Mouse (Mus musculus): ENCODE results near the gene Nicn1. TPM values are rescaled to one million over a fixed set of nuclear protein-coding genes. Genes with fewer than 3 reads are reported as not detected.
A peak's percentile ranks its signal among the peaks of the same experiment; 100 is the strongest.

The Nicn1 gene
- polyA plus RNA-seq, 1 experiment from 2014 or later, result 30.1 TPM

DNA sequence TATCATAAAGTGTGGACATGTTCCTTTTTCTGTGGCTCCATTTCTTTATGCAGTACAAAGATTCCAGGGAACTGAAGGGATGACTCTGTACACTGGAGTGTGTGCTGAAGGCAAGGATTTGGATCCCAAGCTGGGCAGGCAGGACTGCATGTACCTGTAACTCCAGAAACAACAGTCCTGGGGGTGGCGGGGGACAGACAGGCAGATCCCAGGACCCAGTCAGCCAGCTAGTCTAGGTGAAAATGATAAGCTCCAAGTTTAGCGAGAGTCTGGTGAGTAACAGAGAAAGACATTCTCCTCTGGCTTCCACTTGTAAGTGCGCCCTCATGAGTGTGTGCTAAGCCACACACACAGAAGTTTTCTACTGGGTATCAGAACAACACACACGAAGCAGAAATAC is 29.7 kb upstream of the Nicn1 start:
- no peaks in the 10 kb centered on the region for H3K9me3 ChIP-seq (replicated peaks; ENCODE audit: low read length)
- H3K9ac ChIP-seq (ENCODE audit: low read depth, low read length), result no peak overlapping the region
- H3K27me3 ChIP-seq (ENCODE audit: insufficient read depth, low read length), result no peaks in the 10 kb centered on the region
- ATAC-seq (replicated peaks; ENCODE audit: low FRiP score, low read depth), result no peak
- no peaks in the 10 kb centered on the region; the same call in 1 of the 2 replicates for H3K36me3 ChIP-seq (ENCODE audit: insufficient read depth, low read length)
- WGBS, result 79% methylated on average over 4 of the region's 4 CpGs
- 0 out of 2 replicates have a peak overlapping the region, but pooled peaks have one; percentile 24 for H3K4me2 ChIP-seq (ENCODE audit: low read length)
- no peak for TF ChIP-seq CTCF (IDR thresholded peaks at IDR 0.05; ENCODE audit: low read depth)
- no peak overlapping the region for H3K27ac ChIP-seq
- H3K4me3 ChIP-seq (replicated peaks; ENCODE audit: low read depth, low read length), result no peak overlapping the region
- no peak for DNase-seq (ENCODE audit: low spot score)
- peaks cover 11% of the 10 kb centered on the region for H3K4me1 ChIP-seq (replicated peaks; ENCODE audit: insufficient read depth, low read length)

DNA sequence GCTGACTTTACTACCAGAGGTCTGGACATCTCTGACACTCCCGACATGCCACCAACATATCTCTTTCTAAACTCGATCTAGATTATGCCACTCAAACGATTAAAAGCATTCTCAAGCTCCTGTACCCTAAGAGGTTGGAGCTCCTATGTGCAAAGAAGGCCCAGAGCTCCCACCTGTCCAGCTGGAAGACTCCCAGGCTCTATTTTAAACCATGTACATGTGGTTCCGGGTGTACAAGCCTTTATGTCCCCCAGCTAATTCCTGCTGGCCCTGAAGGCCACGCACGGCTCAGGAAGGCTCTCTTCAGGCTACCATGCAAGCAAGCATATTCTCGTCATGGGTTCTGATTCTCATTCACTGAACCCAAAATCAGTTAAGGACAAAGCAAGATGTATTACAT is 28.4 kb upstream of the Nicn1 start:
- 43% methylated on average over 7 of the region's 7 CpGs for WGBS
- TF ChIP-seq CTCF (IDR thresholded peaks at IDR 0.05; ENCODE audit: low read depth), result no peak
- H3K9ac ChIP-seq (ENCODE audit: low read depth, low read length), result peak overlapping the region; percentile 95

DNA sequence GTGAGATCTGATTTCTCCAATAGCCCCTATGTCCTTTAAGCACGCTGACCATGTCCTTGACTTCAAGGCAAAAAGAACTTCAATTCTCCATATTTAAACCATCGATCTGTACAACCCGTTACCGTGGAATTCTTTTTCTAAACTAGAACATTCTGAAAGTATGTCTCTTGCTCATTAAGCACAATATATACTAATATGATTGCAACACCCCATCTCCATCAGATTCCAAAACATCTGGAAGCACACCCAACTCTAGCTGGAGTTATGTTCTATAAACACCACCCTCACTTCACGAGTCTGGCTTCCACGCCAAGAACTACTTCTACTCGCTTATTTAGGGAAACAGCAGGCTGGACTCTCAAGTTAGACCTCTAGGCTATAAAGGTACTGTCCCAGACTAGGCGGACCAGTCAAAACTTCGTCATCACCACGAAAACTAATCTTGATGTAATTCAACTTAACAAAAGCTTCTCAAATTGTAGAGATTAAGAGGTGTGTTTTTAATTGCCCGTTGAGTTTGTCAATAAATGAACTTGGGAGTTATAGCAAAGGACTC is 27.7 kb upstream of the Nicn1 start:
- ATAC-seq (replicated peaks; ENCODE audit: low FRiP score, low read depth), result no peak
- Histone ChIP-seq H3K27me3 (ENCODE audit: insufficient read depth, low read length) (no peaks in the 10 kb centered on the region), H3K4me3 (replicated peaks; ENCODE audit: low read depth, low read length) (peak overlapping the region; percentile 98), H3K9me3 (replicated peaks; ENCODE audit: low read length) (no peaks in the 10 kb centered on the region), H3K4me1 (replicated peaks; ENCODE audit: insufficient read depth, low read length) (peaks cover 11% of the 10 kb centered on the region), H3K4me2 (ENCODE audit: low read length) (peak overlapping the region; percentile 80), H3K27ac (peak overlapping the region; percentile 92), H3K9ac (ENCODE audit: low read depth, low read length) (peak overlapping the region; percentile 95), H3K36me3 (ENCODE audit: insufficient read depth, low read length) (no peaks in the 10 kb centered on the region; the same call in 1 of the 2 replicates)
- DNase-seq (ENCODE audit: low spot score), result no peak
- no peak for TF ChIP-seq CTCF (IDR thresholded peaks at IDR 0.05; ENCODE audit: low read depth)
- WGBS, result 27% methylated on average over 11 of the region's 11 CpGs

More for the DNA sequence above, 28.4 kb upstream of the Nicn1 start:
- Histone ChIP-seq H3K4me3 (replicated peaks; ENCODE audit: low read depth, low read length) (peak overlapping the region; percentile 98), H3K27ac (peak overlapping the region; percentile 92), H3K4me1 (replicated peaks; ENCODE audit: insufficient read depth, low read length) (peaks cover 11% of the 10 kb centered on the region), H3K4me2 (ENCODE audit: low read length) (peak overlapping the region; percentile 80), H3K9me3 (replicated peaks; ENCODE audit: low read length) (no peaks in the 10 kb centered on the region), H3K36me3 (ENCODE audit: insufficient read depth, low read length) (no peaks in the 10 kb centered on the region; the same call in 1 of the 2 replicates), H3K27me3 (ENCODE audit: insufficient read depth, low read length) (no peaks in the 10 kb centered on the region)
- DNase-seq (ENCODE audit: low spot score) (no peak), ATAC-seq (replicated peaks; ENCODE audit: low FRiP score, low read depth) (no peak)

DNA sequence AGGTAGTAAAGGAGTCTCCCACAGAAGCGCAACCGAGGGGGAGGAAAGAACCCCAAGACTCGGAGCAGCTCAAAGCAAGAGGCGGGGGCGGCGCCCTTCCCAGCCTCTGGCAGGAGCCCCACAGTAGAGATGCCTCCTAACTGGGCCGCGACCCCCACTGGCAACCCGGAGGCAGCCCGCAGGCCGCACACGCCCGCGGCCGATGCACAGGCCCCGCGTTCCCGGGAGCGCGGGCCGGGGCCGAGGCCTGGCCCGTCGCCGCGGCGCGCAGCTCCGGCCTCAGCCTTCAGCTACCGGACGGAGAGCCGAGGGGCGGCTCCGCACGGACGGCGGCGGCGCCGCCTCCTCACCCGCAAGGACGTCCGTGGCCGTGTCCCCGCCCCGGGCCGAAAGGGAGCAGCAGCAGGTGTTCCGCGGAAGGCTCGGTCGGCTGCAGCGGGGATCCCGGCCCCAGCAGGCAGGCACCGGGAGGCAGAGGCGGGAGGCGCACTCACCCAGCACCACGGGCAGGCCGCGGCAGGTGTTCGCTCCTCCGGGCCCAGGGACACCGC is 27.0 kb upstream of the Nicn1 start:
- Histone ChIP-seq H3K4me1 (replicated peaks; ENCODE audit: insufficient read depth, low read length) (peaks cover 11% of the 10 kb centered on the region), H3K36me3 (ENCODE audit: insufficient read depth, low read length) (no peaks in the 10 kb centered on the region; the same call in 1 of the 2 replicates), H3K4me3 (replicated peaks; ENCODE audit: low read depth, low read length) (peak overlapping the region; percentile 98), H3K4me2 (ENCODE audit: low read length) (peak overlapping the region; percentile 80), H3K27ac (peak overlapping the region; percentile 92), H3K27me3 (ENCODE audit: insufficient read depth, low read length) (no peaks in the 10 kb centered on the region), H3K9me3 (replicated peaks; ENCODE audit: low read length) (no peaks in the 10 kb centered on the region), H3K9ac (ENCODE audit: low read depth, low read length) (peak overlapping the region; percentile 95)
- WGBS, result under 1% methylated on average over 60 of the region's 62 CpGs
- peak; percentile 58 for ATAC-seq (replicated peaks; ENCODE audit: low FRiP score, low read depth)
- TF ChIP-seq CTCF (IDR thresholded peaks at IDR 0.05; ENCODE audit: low read depth), result no peak
- DNase-seq (ENCODE audit: low spot score), result peak; percentile 40

DNA sequence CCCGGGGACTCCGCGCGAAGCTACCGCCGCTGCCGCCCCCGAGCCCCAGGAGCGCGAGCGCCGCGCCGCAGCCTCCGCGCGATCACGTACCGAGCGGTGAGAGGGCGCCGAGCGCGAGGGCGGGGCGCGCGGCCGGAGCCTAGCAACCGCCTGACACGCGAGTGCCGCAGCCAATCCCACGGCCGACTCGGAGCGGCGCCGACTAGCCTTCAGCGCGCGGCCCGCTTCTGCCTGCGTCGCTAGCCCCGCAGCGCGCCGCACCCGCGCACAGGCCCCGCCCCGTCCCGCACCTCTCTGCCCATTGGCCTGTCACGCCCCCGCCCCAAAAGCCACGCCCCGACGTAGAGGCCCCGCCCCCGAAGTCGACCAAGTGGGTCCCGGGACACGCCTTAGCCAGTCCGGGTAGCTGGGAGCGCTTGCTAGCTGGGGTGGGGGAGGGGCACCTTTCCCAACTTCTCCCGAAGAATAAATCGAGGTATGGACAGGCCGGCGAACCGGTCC is 26.5 kb upstream of the Nicn1 start, which contains the start of gene Dag1:
Gene Dag1, minus strand, starts transcription at position 269 of the 501 bp plus-strand sequence.
- Histone ChIP-seq H3K4me2 (ENCODE audit: low read length) (peak within 1 kb of the TSS; percentile 80), H3K36me3 (ENCODE audit: insufficient read depth, low read length) (no peaks in the 10 kb centered on the region; the same call in 1 of the 2 replicates), H3K4me1 (replicated peaks; ENCODE audit: insufficient read depth, low read length) (peaks cover 11% of the 10 kb centered on the region), H3K27me3 (ENCODE audit: insufficient read depth, low read length) (no peaks in the 10 kb centered on the region), H3K9ac (ENCODE audit: low read depth, low read length) (peak within 1 kb of the TSS; percentile 95), H3K4me3 (replicated peaks; ENCODE audit: low read depth, low read length) (peak within 1 kb of the TSS; percentile 98), H3K9me3 (replicated peaks; ENCODE audit: low read length) (no peaks in the 10 kb centered on the region), H3K27ac (peak within 1 kb of the TSS; percentile 92)
- WGBS, result 1% methylated on average over 60 of the region's 71 CpGs
- TF ChIP-seq CTCF (IDR thresholded peaks at IDR 0.05; ENCODE audit: low read depth), result no peak
- DNase-seq (ENCODE audit: low spot score) (peak; percentile 96), ATAC-seq (replicated peaks; ENCODE audit: low FRiP score, low read depth) (peak; percentile 95)

DNA sequence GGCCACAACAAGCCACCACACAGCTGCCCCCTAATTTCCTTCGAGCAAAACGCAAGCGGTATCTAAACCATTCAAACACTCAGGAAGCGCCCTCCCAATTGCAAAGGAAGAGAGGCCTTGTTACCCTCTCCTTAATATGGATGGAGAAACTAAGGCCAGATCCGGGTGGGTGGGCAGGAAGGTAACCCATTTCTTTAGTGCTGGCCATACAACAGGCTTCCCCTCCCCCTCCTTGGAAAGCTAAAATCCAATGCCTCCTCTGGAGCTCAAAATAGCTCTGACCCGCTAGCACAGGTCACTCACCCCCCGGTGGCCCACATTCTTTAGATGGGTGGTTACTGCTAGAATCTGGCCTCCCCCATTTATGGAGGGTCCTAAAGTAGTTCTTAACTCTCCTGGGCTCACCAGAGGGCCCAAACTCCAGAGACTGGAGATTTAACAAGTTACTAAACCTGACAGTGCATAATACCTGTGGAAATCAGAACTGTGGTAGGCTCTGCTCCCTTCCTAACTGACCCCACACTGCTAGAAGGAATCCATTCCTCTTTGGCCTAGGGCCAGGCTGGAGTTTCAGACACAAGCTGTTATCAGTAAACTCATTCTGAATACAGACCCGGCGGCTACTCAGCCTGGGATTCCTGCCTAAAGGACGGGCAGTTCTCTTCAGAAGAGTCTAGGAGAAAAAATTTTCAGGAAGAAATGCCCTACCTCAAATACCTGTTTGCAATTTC is 25.9 kb upstream of the Nicn1 start:
- H3K36me3 ChIP-seq (ENCODE audit: insufficient read depth, low read length), result no peaks in the 10 kb centered on the region; the same call in 1 of the 2 replicates
- no peaks in the 10 kb centered on the region for H3K9me3 ChIP-seq (replicated peaks; ENCODE audit: low read length)
- peaks cover 11% of the 10 kb centered on the region for H3K4me1 ChIP-seq (replicated peaks; ENCODE audit: insufficient read depth, low read length)
- H3K9ac ChIP-seq (ENCODE audit: low read depth, low read length), result peak overlapping the region; percentile 95
- DNase-seq (ENCODE audit: low spot score) (peak; percentile 64), ATAC-seq (replicated peaks; ENCODE audit: low FRiP score, low read depth) (peak; percentile 14; the same call in 1 of the 2 replicates)
- WGBS, result 11% methylated on average over 10 of the region's 10 CpGs
- H3K4me3 ChIP-seq (replicated peaks; ENCODE audit: low read depth, low read length), result peak overlapping the region; percentile 98
- H3K4me2 ChIP-seq (ENCODE audit: low read length), result peak overlapping the region; percentile 80
- no peak for TF ChIP-seq CTCF (IDR thresholded peaks at IDR 0.05; ENCODE audit: low read depth)
- no peaks in the 10 kb centered on the region for H3K27me3 ChIP-seq (ENCODE audit: insufficient read depth, low read length)
- H3K27ac ChIP-seq, result peak overlapping the region; percentile 92
